Mouse (Mus musculus): ENCODE measurements at regions not wholly inside any gene's neighbourhood (a gene's known extent, or its start where the extent isn't known, plus 50 kb on each side); places are given as distances from the start of the nearest gene placed in this dataset.

DNA sequence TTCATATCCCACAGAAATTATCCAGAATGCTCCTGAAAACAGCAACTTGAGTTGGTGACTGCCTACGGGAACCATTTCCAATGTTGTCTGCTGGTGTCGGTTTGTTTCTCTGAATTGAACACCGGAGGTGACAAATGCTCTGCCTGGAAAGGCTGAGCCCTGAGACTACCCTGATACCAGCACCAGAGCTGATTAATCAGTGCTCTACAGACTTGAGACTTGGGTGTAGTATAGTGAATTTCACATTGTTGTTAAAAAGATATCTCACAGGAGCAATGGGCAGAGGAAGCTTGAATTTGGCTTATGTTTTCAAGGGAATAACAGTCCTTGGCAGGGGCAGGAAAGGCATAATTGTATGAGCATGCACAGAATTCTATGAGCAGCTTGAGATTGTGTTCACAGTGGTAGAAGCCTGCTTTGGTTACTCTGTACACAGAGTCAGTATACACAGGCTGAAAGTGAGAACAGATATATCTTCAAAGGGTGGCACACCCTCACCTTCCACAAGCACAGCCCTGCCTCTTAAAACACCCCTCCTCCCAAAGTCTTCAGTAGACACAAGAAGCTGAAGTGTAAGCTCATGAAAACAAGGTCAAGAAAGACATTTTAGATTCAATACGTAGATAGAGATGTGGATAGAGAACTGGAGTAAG lies 447.1 kb downstream of the Meis1 start:
- Histone ChIP-seq H3K9ac (no peak overlapping the region), H3K36me3 (replicated peaks; ENCODE audit: control insufficient read depth, insufficient read depth) (no peaks in the 10 kb centered on the region), H3K9me3 (ENCODE audit: control insufficient read depth, low read length) (no peaks in the 10 kb centered on the region), H3K27ac (no peak overlapping the region), H3K4me3 (replicated peaks; ENCODE audit: low read length) (no peak overlapping the region), H3K4me2 (replicated peaks) (no peak overlapping the region), H3K27me3 (ENCODE audit: control insufficient read depth, insufficient read depth, low read length) (no peaks in the 10 kb centered on the region), H3K4me1 (replicated peaks; ENCODE audit: control insufficient read depth, insufficient read depth, low read length) (no peaks in the 10 kb centered on the region)
- WGBS = 88% methylated on average over 4 of the region's 4 CpGs
- DNase-seq (ENCODE audit: low spot score) (no peak), ATAC-seq (ENCODE audit: low FRiP score) (no peak)

DNA sequence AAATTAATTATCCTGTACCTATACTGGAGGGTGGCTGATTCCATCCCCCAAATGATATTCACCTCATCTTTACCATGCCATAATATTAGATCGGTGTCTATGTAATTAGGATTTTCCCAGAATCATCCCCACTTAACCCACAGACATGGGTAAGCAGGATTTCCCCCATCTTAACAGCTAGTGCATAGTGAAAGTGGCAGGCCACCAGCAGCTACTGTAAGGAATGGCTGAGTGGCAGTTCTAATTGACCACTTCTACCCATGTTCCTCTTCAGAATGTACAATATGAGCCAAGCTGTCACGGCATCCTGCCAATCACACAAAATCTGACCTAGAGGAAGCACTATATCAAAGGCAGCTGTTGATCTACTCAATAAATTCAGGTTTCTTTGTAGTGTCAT lies 455.8 kb downstream of the Meis1 start:
- Histone ChIP-seq H3K4me2 (replicated peaks) (no peak overlapping the region), H3K4me1 (replicated peaks; ENCODE audit: control insufficient read depth, insufficient read depth, low read length) (no peaks in the 10 kb centered on the region), H3K9ac (no peak overlapping the region), H3K9me3 (ENCODE audit: control insufficient read depth, low read length) (no peaks in the 10 kb centered on the region), H3K36me3 (replicated peaks; ENCODE audit: control insufficient read depth, insufficient read depth) (no peaks in the 10 kb centered on the region), H3K27ac (no peak overlapping the region), H3K27me3 (ENCODE audit: control insufficient read depth, insufficient read depth, low read length) (no peaks in the 10 kb centered on the region), H3K4me3 (replicated peaks; ENCODE audit: low read length) (no peak overlapping the region)
- no peak for DNase-seq (ENCODE audit: low spot score)
- WGBS = 94% methylated on average over 2 of the region's 2 CpGs
- ATAC-seq (ENCODE audit: low FRiP score) = no peak

DNA sequence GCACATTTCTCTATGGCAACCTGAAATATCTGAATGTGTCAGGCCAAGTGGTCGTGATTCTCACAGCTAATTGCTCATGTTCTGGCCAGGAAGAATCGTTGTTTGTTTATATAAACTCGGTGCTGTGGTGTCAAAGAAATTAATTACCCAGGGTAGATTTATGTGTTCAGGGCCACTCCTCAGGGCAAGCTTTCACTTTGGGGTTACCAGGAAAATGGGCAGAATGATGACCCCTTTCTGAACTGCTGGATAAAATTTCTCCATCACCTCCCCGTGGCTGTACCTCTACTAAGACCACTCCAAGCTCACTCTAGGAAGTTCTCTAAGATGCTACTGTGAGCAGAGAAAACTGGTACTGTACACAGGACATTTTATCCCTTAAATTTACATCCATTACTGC lies 460.1 kb downstream of the Meis1 start:
- Histone ChIP-seq H3K27me3 (ENCODE audit: control insufficient read depth, insufficient read depth, low read length) (no peaks in the 10 kb centered on the region), H3K4me1 (replicated peaks; ENCODE audit: control insufficient read depth, insufficient read depth, low read length) (no peaks in the 10 kb centered on the region), H3K36me3 (replicated peaks; ENCODE audit: control insufficient read depth, insufficient read depth) (no peaks in the 10 kb centered on the region), H3K9me3 (ENCODE audit: control insufficient read depth, low read length) (no peaks in the 10 kb centered on the region), H3K9ac (no peak overlapping the region), H3K4me3 (replicated peaks; ENCODE audit: low read length) (no peak overlapping the region), H3K4me2 (replicated peaks) (no peak overlapping the region), H3K27ac (no peak overlapping the region)
- ATAC-seq (ENCODE audit: low FRiP score) = no peak
- 37% methylated on average over 4 of the region's 4 CpGs for WGBS
- DNase-seq (ENCODE audit: low spot score) = no peak

DNA sequence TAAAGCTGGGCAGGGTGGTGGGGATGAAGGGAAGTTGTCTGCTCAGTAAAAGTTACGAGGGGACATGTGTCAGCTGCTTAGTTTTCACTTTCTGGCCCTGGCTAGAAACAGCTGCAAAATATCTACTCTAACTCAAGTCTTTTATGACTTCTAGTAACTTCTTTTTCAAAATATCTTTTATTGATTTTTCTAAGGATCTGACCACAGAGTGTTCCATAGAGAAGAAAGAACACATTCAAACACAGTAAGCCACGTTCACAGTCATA lies 483.3 kb downstream of the Meis1 start:
- WGBS = 78% methylated on average over 2 of the region's 2 CpGs
- no peak for ATAC-seq (ENCODE audit: low FRiP score)
- Histone ChIP-seq H3K27me3 (ENCODE audit: control insufficient read depth, insufficient read depth, low read length) (no peaks in the 10 kb centered on the region), H3K4me1 (replicated peaks; ENCODE audit: control insufficient read depth, insufficient read depth, low read length) (no peaks in the 10 kb centered on the region), H3K36me3 (replicated peaks; ENCODE audit: control insufficient read depth, insufficient read depth) (no peaks in the 10 kb centered on the region), H3K4me3 (replicated peaks; ENCODE audit: low read length) (no peak overlapping the region), H3K9me3 (ENCODE audit: control insufficient read depth, low read length) (no peaks in the 10 kb centered on the region), H3K27ac (no peak overlapping the region), H3K4me2 (replicated peaks) (no peak overlapping the region), H3K9ac (no peak overlapping the region)
- no peak for DNase-seq (ENCODE audit: low spot score)

DNA sequence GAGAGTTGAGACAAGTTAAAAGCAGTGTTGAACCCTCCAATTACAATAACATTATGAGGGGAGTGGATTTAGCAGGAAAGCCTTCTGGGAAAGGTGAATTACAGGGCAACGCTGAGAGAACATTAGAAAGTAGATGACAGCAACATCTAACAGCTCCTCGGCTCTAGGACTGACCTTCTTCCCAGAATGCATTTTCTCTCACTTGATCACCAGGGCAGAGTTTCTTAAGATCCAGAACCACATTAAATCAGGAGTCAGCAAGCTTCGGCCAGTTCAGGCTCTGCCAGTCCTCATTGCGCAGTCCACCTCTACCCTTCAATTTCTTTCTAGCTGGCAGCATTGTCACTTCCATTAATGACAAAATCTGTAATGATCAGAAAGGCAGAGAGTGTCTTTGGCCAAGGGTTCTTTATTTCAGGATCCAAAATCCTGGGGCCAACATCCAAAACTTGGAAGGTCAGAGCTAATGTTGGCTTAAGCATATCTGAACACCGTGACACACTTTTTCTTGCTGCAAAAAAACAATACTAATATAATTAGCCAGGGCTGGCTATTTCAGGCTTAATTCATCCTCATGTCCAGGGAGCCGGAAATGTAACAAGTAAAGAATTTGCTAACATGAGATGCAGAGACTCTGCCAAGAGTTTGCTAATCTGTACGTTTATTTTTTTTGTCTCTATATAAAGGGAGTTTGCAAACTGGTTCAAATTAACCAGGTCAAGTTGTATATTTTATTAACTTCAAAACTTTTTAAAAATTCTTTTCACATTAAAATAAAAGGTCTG lies 483.8 kb downstream of the Meis1 start:
- no peak for ATAC-seq (ENCODE audit: low FRiP score)

DNA sequence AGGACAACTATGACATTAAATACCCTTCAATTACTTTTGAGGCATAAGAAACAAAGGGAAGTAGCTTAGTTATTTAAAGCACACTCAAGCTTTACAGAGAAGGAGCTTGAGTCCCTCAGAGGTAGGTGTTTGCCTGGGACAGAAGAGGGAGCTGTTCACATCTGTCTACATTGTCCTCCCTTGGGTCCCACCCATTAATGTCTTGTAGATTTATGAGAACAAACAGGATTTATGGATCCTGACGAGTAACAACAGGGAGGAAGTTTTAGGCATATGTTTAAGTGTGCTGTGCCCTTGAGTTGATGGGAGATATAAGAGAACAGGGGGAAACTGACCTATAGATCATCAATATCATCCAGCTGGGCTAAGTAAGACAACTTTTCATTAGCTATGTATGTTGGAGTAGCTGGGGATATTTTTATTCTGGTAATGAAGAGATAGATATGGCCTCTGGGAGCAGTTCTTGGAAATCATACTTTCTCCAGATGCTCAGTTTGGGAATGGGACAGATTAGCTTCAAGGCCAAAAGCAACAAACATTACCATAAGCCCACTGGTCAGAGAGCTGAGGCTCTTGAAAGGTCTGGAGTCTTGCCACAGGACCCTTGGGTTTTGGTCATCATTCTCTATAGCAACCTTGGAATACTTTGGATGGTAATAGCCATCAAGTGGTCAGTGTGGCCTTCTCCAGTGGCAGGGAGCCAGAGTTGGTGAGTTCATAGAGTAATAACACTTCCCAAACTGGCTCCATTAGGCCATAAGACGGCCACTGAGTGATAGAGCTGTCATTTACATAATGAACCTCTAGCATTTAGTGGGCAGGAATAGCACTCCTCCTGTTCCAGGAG lies 487.3 kb downstream of the Meis1 start:
- 66% methylated on average over 2 of the region's 2 CpGs for WGBS
- H3K27me3 ChIP-seq (ENCODE audit: control insufficient read depth, insufficient read depth, low read length) = no peaks in the 10 kb centered on the region

More for the DNA sequence above, 483.8 kb downstream of the Meis1 start:
- Histone ChIP-seq H3K4me3 (replicated peaks; ENCODE audit: low read length) (no peak overlapping the region), H3K27ac (no peak overlapping the region), H3K27me3 (ENCODE audit: control insufficient read depth, insufficient read depth, low read length) (no peaks in the 10 kb centered on the region), H3K4me1 (replicated peaks; ENCODE audit: control insufficient read depth, insufficient read depth, low read length) (no peaks in the 10 kb centered on the region), H3K4me2 (replicated peaks) (no peak overlapping the region), H3K9ac (no peak overlapping the region), H3K9me3 (ENCODE audit: control insufficient read depth, low read length) (no peaks in the 10 kb centered on the region), H3K36me3 (replicated peaks; ENCODE audit: control insufficient read depth, insufficient read depth) (no peaks in the 10 kb centered on the region)
- no peak for DNase-seq (ENCODE audit: low spot score)
- WGBS = 77% methylated on average over 7 of the region's 7 CpGs

DNA sequence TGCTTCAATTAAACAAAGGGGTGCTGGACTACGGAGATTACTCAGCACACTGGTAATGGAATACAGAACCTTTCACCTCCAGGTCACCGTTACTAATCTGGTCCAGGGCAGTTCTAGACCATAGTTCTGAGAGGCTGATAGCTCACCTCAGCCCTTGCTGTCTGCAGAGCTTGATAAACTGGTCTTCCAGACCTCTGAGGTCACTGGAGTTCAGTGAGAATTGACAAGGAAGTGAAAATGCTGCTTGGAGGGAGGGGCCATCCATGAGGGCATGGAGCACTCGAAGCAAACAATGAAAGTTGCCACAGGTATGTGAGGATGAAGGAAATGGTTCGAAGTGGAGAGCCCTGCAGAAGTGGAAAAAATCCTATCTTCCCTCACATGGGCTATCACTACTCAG lies 490.2 kb downstream of the Meis1 start:
- Histone ChIP-seq H3K27ac (no peak overlapping the region), H3K4me3 (replicated peaks; ENCODE audit: low read length) (no peak overlapping the region), H3K27me3 (ENCODE audit: control insufficient read depth, insufficient read depth, low read length) (no peaks in the 10 kb centered on the region), H3K9ac (no peak overlapping the region), H3K4me1 (replicated peaks; ENCODE audit: control insufficient read depth, insufficient read depth, low read length) (no peaks in the 10 kb centered on the region), H3K4me2 (replicated peaks) (no peak overlapping the region), H3K9me3 (ENCODE audit: control insufficient read depth, low read length) (no peaks in the 10 kb centered on the region), H3K36me3 (replicated peaks; ENCODE audit: control insufficient read depth, insufficient read depth) (no peaks in the 10 kb centered on the region)
- ATAC-seq (ENCODE audit: low FRiP score) = no peak
- 75% methylated on average over 4 of the region's 4 CpGs for WGBS
- no peak for DNase-seq (ENCODE audit: low spot score)

More for the DNA sequence above, 487.3 kb downstream of the Meis1 start:
- Histone ChIP-seq H3K4me3 (replicated peaks; ENCODE audit: low read length) (no peak overlapping the region), H3K9me3 (ENCODE audit: control insufficient read depth, low read length) (no peaks in the 10 kb centered on the region), H3K27ac (no peak overlapping the region), H3K4me1 (replicated peaks; ENCODE audit: control insufficient read depth, insufficient read depth, low read length) (no peaks in the 10 kb centered on the region), H3K36me3 (replicated peaks; ENCODE audit: control insufficient read depth, insufficient read depth) (no peaks in the 10 kb centered on the region), H3K9ac (no peak overlapping the region), H3K4me2 (replicated peaks) (no peak overlapping the region)
- no peak for DNase-seq (ENCODE audit: low spot score)
- no peak for ATAC-seq (ENCODE audit: low FRiP score)

DNA sequence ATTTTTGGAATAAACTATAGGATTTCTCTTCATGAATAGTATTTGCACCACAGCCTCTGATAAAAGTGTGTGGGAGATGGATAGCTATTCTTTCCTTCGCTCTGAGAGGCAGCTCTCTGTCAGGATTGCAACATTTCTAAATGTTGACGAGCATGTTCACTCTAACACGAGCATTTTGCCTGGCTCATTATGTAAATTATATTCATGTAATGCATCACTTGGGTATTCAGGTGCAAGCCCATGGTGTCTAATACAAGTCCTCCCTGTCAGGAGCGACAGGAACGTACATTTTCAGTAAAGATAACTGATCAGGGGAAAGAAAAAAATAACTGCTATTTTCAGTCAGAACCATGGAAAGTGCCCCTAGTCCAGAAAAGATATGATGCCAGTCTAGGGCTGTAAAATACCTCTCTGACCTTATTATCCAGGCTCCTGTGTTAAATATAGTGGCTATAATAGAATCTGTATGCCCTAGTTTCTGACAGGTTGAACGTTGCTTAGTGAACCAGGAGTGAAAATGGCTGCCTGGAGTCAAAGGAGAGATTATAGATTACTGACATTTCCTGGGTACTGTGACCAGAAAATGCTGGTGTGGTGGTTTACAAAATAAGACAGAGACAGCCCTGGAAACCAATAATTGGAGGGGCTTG lies 523.6 kb downstream of the Meis1 start:
- no peaks in the 10 kb centered on the region for H3K36me3 ChIP-seq (replicated peaks; ENCODE audit: control insufficient read depth, insufficient read depth)
- no peak overlapping the region for H3K4me2 ChIP-seq (replicated peaks)
- no peak overlapping the region for H3K9ac ChIP-seq
- no peaks in the 10 kb centered on the region for H3K4me1 ChIP-seq (replicated peaks; ENCODE audit: control insufficient read depth, insufficient read depth, low read length)
- ATAC-seq (ENCODE audit: low FRiP score) (no peak), DNase-seq (ENCODE audit: low spot score) (no peak)
- peak overlapping the region; percentile 66 for H3K27ac ChIP-seq
- no peaks in the 10 kb centered on the region for H3K9me3 ChIP-seq (ENCODE audit: control insufficient read depth, low read length)
- H3K27me3 ChIP-seq (ENCODE audit: control insufficient read depth, insufficient read depth, low read length) = no peaks in the 10 kb centered on the region
- 31% methylated on average over 6 of the region's 6 CpGs for WGBS
- H3K4me3 ChIP-seq (replicated peaks; ENCODE audit: low read length) = no peak overlapping the region

DNA sequence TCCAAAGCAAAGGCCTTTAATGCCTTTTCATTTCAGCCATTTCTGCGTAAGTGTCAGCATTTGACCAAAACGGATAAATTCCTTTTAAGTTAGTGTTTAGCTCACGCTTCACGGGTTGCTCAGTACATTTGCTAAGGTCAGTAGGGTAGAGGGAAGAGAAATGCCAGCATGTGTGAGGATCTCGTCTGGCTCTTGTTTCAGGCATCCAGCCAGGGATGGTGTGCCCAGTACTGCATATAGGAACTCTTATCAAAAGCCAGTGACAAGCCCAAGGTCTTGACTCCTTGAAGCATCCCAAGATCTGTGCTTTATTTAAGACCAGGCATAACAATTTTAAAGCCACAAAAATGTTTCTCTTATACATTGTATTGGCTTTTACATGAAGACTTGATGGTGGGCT lies 524.8 kb downstream of the Meis1 start:
- H3K27me3 ChIP-seq (ENCODE audit: control insufficient read depth, insufficient read depth, low read length) = no peaks in the 10 kb centered on the region
- H3K27ac ChIP-seq = no peak overlapping the region
- no peak for DNase-seq (ENCODE audit: low spot score)
- H3K4me3 ChIP-seq (replicated peaks; ENCODE audit: low read length) = no peak overlapping the region
- H3K4me1 ChIP-seq (replicated peaks; ENCODE audit: control insufficient read depth, insufficient read depth, low read length) = peaks cover 3% of the 10 kb centered on the region; the same call in 1 of the 2 replicates
- no peak overlapping the region for H3K4me2 ChIP-seq (replicated peaks)
- ATAC-seq (ENCODE audit: low FRiP score) = no peak
- no peak overlapping the region for H3K9ac ChIP-seq
- no peaks in the 10 kb centered on the region for H3K36me3 ChIP-seq (replicated peaks; ENCODE audit: control insufficient read depth, insufficient read depth)
- WGBS = 53% methylated on average over 5 of the region's 5 CpGs
- no peaks in the 10 kb centered on the region for H3K9me3 ChIP-seq (ENCODE audit: control insufficient read depth, low read length)
